Mouse (Mus musculus): Measurements from ENCODE around the gene Maml3. TPM values are rescaled to one million over a fixed set of nuclear protein-coding genes. Genes with fewer than 3 reads are reported as not detected.

Maml3 gene
- total RNA-seq, 4 experiments from 2014 or later: 6.2 to 15.8 (median 10.0) TPM

GRCm38 (mm10) chr3:52045221-52045641 is 59.6 kb downstream of the Maml3 start:
- peak; percentile 39 for DNase-seq

- peak; percentile 40 for DNase-seq
Observed at GRCm38 (mm10) chr3:52044651-52045050, 60.2 kb downstream of the Maml3 start.

GRCm38 (mm10) chr3:52043847-52044246 is 61.0 kb downstream of the Maml3 start:
- no peak for DNase-seq

- no peak for DNase-seq
Observed at GRCm38 (mm10) chr3:52042680-52043079, 62.2 kb downstream of the Maml3 start.

GRCm38 (mm10) chr3:52039958-52040357 is 64.9 kb downstream of the Maml3 start:
- no peak for DNase-seq

GRCm38 (mm10) chr3:52037260-52037659 is 67.6 kb downstream of the Maml3 start:
- no peak for DNase-seq

GRCm38 (mm10) chr3:52035404-52035803 is 69.5 kb downstream of the Maml3 start:
- no peak for DNase-seq

GRCm38 (mm10) chr3:52033857-52034588 is 70.9 kb downstream of the Maml3 start:
- no peak for DNase-seq

GRCm38 (mm10) chr3:52031327-52031726 is 73.5 kb downstream of the Maml3 start:
- DNase-seq: no peak

GRCm38 (mm10) chr3:52030114-52030513 is 74.8 kb downstream of the Maml3 start:
- DNase-seq: no peak

GRCm38 (mm10) chr3:52029661-52030081 is 75.2 kb downstream of the Maml3 start:
- peak; percentile 15 for DNase-seq

GRCm38 (mm10) chr3:52027972-52028371 is 76.9 kb downstream of the Maml3 start:
- DNase-seq: no peak

- DNase-seq: no peak
Observed at GRCm38 (mm10) chr3:52022486-52022885, 82.4 kb downstream of the Maml3 start.

GRCm38 (mm10) chr3:52018103-52018439 is 86.8 kb downstream of the Maml3 start:
- DNase-seq: no peak

- no peak for DNase-seq
Observed at GRCm38 (mm10) chr3:52017439-52018102, 87.3 kb downstream of the Maml3 start.

GRCm38 (mm10) chr3:52016178-52016577 is 88.7 kb downstream of the Maml3 start:
- no peak for DNase-seq

GRCm38 (mm10) chr3:52015556-52015955 is 89.3 kb downstream of the Maml3 start:
- DNase-seq: no peak

- no peak for DNase-seq
Observed at GRCm38 (mm10) chr3:52011032-52011710, 93.7 kb downstream of the Maml3 start.

- no peak for DNase-seq
Observed at GRCm38 (mm10) chr3:52009321-52009720, 95.6 kb downstream of the Maml3 start.

- no peak for DNase-seq
Observed at GRCm38 (mm10) chr3:52007602-52008252, 97.1 kb downstream of the Maml3 start.

GRCm38 (mm10) chr3:52006721-52007330 is 98.0 kb downstream of the Maml3 start:
- DNase-seq: no peak

- DNase-seq: no peak
Observed at GRCm38 (mm10) chr3:52003663-52004062, 101.2 kb downstream of the Maml3 start.

GRCm38 (mm10) chr3:52001518-52001895 is 103.4 kb downstream of the Maml3 start:
- DNase-seq: no peak

Data from adrenal gland, adult 8-10 months (tissue).